Mouse (Mus musculus): ENCODE results near the gene Pate4. TPM values are rescaled to one million over a fixed set of nuclear protein-coding genes. Genes with fewer than 3 reads are reported as not detected.
A peak's percentile ranks its signal among the peaks of the same experiment; 100 is the strongest.

Gene Pate4
- polyA plus RNA-seq, 1 experiment from 2014 or later = not detected

- H3K9ac ChIP-seq = no peak overlapping the region
- no peak for ATAC-seq (ENCODE audit: low FRiP score, low read depth)
- WGBS = 91% methylated on average over 5 of the region's 5 CpGs
These were observed 47.1 kb downstream of the Pate4 start for GRCm38 (mm10) chr9:35564536-35565240.

GRCm38 (mm10) chr9:35561583-35561982 is 50.2 kb downstream of the Pate4 start:
- 95% methylated on average over 6 of the region's 6 CpGs for WGBS
- Histone ChIP-seq H3K36me3 (peaks cover 30% of the 10 kb centered on the region), H3K9ac (no peak overlapping the region), H3K9me3 (no peaks in the 10 kb centered on the region), H3K4me1 (peaks cover 13% of the 10 kb centered on the region), H3K4me3 (no peak overlapping the region), H3K27ac (no peak overlapping the region), H3K27me3 (replicated peaks) (no peaks in the 10 kb centered on the region), H3K4me2 (replicated peaks) (no peak overlapping the region)
- no peak for ATAC-seq (ENCODE audit: low FRiP score, low read depth)

More at GRCm38 (mm10) chr9:35564536-35565240, 47.1 kb downstream of the Pate4 start:
- Histone ChIP-seq H3K36me3 (peaks cover 35% of the 10 kb centered on the region), H3K27ac (no peak overlapping the region), H3K9me3 (no peaks in the 10 kb centered on the region), H3K4me2 (replicated peaks) (no peak overlapping the region), H3K4me1 (peaks cover 13% of the 10 kb centered on the region), H3K4me3 (no peak overlapping the region), H3K27me3 (replicated peaks) (no peaks in the 10 kb centered on the region)

DNA sequence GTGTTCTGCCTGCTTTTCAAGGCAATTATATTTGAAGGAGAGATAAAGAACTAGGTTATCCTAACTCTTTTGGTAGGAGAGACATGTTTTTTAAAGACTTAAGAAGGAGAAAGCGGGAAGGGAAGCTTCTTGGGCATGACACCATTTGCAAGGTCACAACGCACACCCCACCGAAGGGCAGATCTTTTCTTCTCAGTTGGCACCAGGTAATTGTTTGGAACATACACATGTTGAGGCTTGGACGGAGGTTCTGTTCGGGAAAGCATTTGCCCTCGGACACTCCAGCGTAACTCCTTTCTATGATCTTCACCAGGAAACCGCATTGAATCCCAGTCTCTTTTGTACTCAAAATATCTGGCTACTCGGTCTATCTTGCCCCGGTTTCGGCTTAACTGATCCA is 50.7 kb downstream of the Pate4 start:
- Histone ChIP-seq H3K4me3 (no peak overlapping the region), H3K4me2 (replicated peaks) (no peak overlapping the region), H3K9me3 (no peaks in the 10 kb centered on the region), H3K27ac (no peak overlapping the region), H3K4me1 (peaks cover 13% of the 10 kb centered on the region), H3K27me3 (replicated peaks) (no peaks in the 10 kb centered on the region), H3K9ac (no peak overlapping the region), H3K36me3 (peaks cover 30% of the 10 kb centered on the region)
- WGBS = 96% methylated on average over 11 of the region's 11 CpGs
- no peak for ATAC-seq (ENCODE audit: low FRiP score, low read depth)

- ATAC-seq (ENCODE audit: low FRiP score, low read depth) = peak; percentile 93
- WGBS = 1% methylated on average over 31 of the region's 31 CpGs
These were observed 52.5 kb downstream of the Pate4 start for GRCm38 (mm10) chr9:35559009-35559890.

DNA sequence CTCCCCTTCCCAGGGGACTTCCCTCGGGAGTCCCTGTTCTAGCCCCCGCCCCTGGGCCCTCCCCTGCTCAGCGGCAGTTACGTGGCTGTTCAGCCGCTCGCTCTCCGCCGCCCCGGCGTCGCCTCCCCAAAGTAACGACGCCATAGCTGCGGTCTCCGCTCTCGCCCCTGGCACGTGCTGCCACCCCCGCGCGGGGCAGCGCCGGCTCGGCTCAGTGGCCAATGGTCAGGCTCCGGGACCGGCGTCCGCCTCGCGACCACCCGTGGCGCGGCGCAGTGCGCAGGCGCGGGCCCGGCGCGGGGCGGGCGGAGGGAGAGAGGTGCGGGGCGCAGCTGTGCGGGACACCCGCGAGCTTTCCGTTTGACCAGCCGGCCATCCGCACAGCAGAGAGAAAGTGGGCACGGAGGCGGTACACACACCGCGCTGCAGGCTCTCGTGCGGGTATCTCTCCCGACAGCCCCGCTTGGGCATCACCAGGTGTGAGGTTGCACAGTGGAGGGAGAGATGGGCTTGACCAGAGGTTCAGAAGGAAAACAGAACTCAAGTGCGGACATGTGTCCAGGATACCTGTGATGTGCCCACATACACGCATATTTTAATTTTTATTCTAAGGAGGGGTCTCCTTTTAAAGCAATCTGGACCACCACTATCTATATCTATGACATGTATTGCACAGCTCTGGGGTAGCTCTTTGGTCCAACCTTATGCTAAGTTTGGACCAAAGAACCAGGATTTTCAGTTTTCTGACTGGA is 53.3 kb downstream of the Pate4 start, which contains the start of the genes Ddx25 and Pus3:
TSS of gene Ddx25 (minus strand) at position 272 of the 752 bp plus-strand sequence.
TSS of gene Pus3 (plus strand) at position 339 of the 752 bp plus-strand sequence.
- Histone ChIP-seq H3K36me3 (peaks cover 15% of the 10 kb centered on the region), H3K9ac (peak within 1 kb of the TSS; percentile 60), H3K4me2 (replicated peaks) (peak within 1 kb of the TSS; percentile 92), H3K4me1 (peaks cover 13% of the 10 kb centered on the region), H3K27ac (peak within 1 kb of the TSS; percentile 74), H3K9me3 (no peaks in the 10 kb centered on the region), H3K27me3 (replicated peaks) (no peaks in the 10 kb centered on the region), H3K4me3 (peak within 1 kb of the TSS; percentile 68)
- 1% methylated on average over 59 of the region's 59 CpGs for WGBS
- peak; percentile 83 for ATAC-seq (ENCODE audit: low FRiP score, low read depth)

More at GRCm38 (mm10) chr9:35559009-35559890, 52.5 kb downstream of the Pate4 start:
- Histone ChIP-seq H3K27ac (peak overlapping the region; percentile 37; the same call in 1 of the 2 replicates), H3K9me3 (no peaks in the 10 kb centered on the region), H3K4me3 (peak overlapping the region; percentile 68), H3K36me3 (peaks cover 15% of the 10 kb centered on the region), H3K27me3 (replicated peaks) (no peaks in the 10 kb centered on the region), H3K4me1 (peaks cover 13% of the 10 kb centered on the region), H3K4me2 (replicated peaks) (peak overlapping the region; percentile 92), H3K9ac (peak overlapping the region; percentile 60)

Other genes with a start within 250 kb of the Pate4 start
- 8.5 and 9.5 TPM in 2 replicates for gene Cdon, start 190.8 kb downstream of the Pate4 start, polyA plus RNA-seq (2016; fragmentation: Nextera tagmentation; extraction: Ambion mirVana)
- gene Gm1113, start 93.7 kb downstream of the Pate4 start, polyA plus RNA-seq (2016; fragmentation: Nextera tagmentation; extraction: Ambion mirVana) = not detected in 2 replicates
- 14.5 and 15.7 TPM in 2 replicates for gene Ddx25, start 53.4 kb downstream of the Pate4 start, polyA plus RNA-seq (2016; fragmentation: Nextera tagmentation; extraction: Ambion mirVana)
- 17.2 and 17.6 TPM in 2 replicates for gene Pus3, start 53.3 kb downstream of the Pate4 start, polyA plus RNA-seq (2016; fragmentation: Nextera tagmentation; extraction: Ambion mirVana)
- gene Pate2, start 41.7 kb downstream of the Pate4 start, polyA plus RNA-seq (2016; fragmentation: Nextera tagmentation; extraction: Ambion mirVana) = 1.5 and 1.7 TPM in 2 replicates
- 17.8 and 21.3 TPM in 2 replicates for gene Hyls1, start 41.5 kb downstream of the Pate4 start, polyA plus RNA-seq (2016; fragmentation: Nextera tagmentation; extraction: Ambion mirVana)
- gene Pate3, start 36.3 kb upstream of the Pate4 start, polyA plus RNA-seq (2016; fragmentation: Nextera tagmentation; extraction: Ambion mirVana) = not detected in 2 replicates
- 0.11 TPM in 1 of 2 replicates, not detected in the other for gene Pate1, start 75.4 kb upstream of the Pate4 start, polyA plus RNA-seq (2016; fragmentation: Nextera tagmentation; extraction: Ambion mirVana)
- not detected in 2 replicates for gene Gm17677, start 129.1 kb upstream of the Pate4 start, polyA plus RNA-seq (2016; fragmentation: Nextera tagmentation; extraction: Ambion mirVana)
- not detected in 2 replicates for gene Gm17727, start 166.2 kb upstream of the Pate4 start, polyA plus RNA-seq (2016; fragmentation: Nextera tagmentation; extraction: Ambion mirVana)
- gene Gm27235, start 178.2 kb upstream of the Pate4 start, polyA plus RNA-seq (2016; fragmentation: Nextera tagmentation; extraction: Ambion mirVana) = not detected in 2 replicates
- gene D730048I06Rik, start 178.2 kb upstream of the Pate4 start, polyA plus RNA-seq (2016; fragmentation: Nextera tagmentation; extraction: Ambion mirVana) = not detected in 2 replicates
- gene 9230110F15Rik, start 232.2 kb upstream of the Pate4 start, polyA plus RNA-seq (2016; fragmentation: Nextera tagmentation; extraction: Ambion mirVana) = not detected in 2 replicates